Mouse (Mus musculus) erythroblast, adult 5-6 weeks (primary cell): ENCODE results near the gene Rcbtb2. TPM values are rescaled to one million over a fixed set of nuclear protein-coding genes. Genes with fewer than 3 reads are reported as not detected.

Experiments used
- ATAC-seq: replicated peaks from 2 replicates; pipeline ENCODE4 v1.8.0; 2016; ENCODE audit warnings: moderate number of reproducible peaks, mild to moderate bottlenecking, moderate TSS enrichment, inconsistent platforms; ENCODE audit not compliant: poor library complexity, low FRiP score, severe bottlenecking
- total RNA-seq, 2 experiments: library from RNA; stranded (forward) in 1 of 2; stranded (reverse) in 1 of 2; fragments of 150-400 nt in 1 of 2; fragments of 200-764, 138-1000 nt in 1 of 2; gene quantifications; 2 replicates each; pipeline versions ENCODE4 v1.2.3 to v1.2.4; 2015 to 2017; ENCODE audit warnings: low replicate concordance in 2 of 2

Gene Rcbtb2
- total RNA-seq, 2 experiments from 2014 or later, result 8.8 to 12.4 TPM

DNA sequence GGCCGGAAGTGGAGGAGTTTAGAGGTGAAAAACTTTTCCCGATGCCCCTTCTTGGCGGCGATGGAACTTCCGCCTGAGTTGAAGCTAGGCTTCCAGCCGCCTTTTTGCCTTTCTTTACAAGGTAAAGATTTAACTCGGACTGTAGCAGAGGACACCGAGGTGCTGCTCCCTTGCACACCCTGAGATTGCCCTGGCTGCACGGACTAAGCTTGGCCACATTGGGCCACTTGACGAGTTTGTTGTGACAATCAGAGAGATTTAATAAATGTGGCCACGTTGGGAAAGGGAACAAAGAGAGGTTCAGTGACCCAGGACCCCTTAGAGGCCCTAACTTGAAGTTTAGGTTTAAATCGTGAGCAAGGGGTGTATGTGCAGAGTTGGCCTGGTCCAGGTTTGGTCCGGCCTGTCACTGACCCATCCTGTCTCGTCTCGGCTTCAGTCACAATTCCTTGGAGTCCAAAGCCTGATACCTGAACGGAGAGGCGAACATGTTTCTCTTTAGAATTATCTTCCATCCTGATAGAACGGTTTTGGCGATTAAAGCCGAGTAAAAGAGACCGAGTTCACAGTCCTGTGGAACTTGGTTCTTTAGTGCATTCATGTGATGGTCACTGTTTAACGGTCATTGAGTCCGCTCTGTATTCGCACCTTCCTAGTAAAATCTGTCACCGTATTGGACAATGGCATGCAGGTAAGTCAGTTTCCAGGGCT lies 21.0 kb downstream of the Rcbtb2 start:
- ATAC-seq, result no peak

GRCm38 (mm10) chr14:73145531-73145930 lies 22.7 kb downstream of the Rcbtb2 start:
- no peak for ATAC-seq

DNA sequence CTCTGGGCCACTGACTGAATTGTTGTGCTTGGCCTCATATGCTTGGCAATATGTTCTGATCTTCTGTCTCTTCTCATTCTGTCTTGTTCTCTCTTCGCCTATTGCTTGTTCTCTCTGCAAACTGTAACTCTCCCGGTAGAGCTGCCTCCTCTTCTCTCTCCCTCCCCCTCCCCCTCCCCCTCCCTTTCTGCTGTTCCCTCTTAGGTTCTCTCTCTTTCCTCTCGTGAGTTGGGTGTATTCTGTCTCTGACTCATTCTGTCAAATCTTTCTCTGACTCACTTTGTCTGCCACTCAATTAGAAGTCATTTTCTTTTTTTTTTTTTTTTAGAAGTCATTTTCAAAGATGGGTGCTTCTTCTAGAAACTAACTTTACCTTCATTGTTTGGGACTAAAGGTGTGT lies 23.9 kb downstream of the Rcbtb2 start:
- ATAC-seq, result no peak

GRCm38 (mm10) chr14:73148125-73148524 lies 25.3 kb downstream of the Rcbtb2 start:
- ATAC-seq, result no peak

DNA sequence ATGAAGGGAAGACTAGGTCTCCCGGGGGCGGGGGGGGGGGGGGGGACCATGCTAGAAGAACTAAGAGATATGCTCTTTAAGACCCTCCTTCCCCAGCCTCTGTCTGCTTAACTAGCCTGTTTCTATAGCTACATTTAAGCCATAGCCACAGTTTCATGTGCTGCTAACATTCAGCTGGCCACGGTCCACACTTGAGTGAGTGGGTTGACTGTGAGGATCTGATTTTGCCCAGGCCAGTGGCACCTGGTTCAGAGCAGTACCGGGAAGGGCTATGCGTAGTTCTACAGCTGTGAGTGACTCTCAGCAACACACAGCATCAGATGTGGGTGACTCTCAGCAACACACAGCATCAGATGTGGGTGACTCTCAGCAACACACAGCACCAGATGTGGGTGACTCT lies 38.5 kb downstream of the Rcbtb2 start:
- ATAC-seq, result no peak

DNA sequence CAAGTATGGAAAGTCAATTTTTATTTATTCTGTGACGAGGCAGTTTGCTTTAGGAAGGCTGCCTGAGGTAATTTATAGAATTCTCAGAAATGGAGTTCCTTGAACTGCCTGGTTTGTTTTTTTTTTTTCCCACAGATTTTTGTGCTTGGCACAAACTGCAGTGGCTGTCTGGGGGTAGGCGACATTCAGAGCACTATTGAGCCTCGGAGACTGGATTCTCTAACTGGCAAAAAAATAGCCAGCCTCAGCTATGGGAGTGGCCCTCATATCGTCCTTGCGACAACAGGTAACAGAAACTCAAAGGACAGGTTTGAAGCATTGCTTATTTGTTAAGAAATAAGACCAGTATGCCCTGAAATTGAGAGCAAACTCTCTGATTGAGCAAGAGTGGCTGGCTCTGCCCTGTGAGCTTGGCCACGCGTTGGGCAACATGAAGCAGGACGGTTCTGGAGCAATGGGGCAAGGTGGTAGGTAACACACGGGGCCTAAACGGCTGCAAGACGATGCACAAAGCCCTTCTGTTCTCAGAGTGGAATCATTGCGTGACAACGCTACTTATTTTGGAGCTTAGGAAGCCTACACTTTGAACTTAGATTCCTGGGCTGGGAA lies 39.5 kb downstream of the Rcbtb2 start:
- ATAC-seq, result no peak

- no peak for ATAC-seq
Measured at GRCm38 (mm10) chr14:73163363-73163998, 40.6 kb downstream of the Rcbtb2 start.

- no peak for ATAC-seq
Measured at GRCm38 (mm10) chr14:73165136-73165535, 42.3 kb downstream of the Rcbtb2 start.

GRCm38 (mm10) chr14:73168605-73169004 lies 45.8 kb downstream of the Rcbtb2 start:
- no peak for ATAC-seq

DNA sequence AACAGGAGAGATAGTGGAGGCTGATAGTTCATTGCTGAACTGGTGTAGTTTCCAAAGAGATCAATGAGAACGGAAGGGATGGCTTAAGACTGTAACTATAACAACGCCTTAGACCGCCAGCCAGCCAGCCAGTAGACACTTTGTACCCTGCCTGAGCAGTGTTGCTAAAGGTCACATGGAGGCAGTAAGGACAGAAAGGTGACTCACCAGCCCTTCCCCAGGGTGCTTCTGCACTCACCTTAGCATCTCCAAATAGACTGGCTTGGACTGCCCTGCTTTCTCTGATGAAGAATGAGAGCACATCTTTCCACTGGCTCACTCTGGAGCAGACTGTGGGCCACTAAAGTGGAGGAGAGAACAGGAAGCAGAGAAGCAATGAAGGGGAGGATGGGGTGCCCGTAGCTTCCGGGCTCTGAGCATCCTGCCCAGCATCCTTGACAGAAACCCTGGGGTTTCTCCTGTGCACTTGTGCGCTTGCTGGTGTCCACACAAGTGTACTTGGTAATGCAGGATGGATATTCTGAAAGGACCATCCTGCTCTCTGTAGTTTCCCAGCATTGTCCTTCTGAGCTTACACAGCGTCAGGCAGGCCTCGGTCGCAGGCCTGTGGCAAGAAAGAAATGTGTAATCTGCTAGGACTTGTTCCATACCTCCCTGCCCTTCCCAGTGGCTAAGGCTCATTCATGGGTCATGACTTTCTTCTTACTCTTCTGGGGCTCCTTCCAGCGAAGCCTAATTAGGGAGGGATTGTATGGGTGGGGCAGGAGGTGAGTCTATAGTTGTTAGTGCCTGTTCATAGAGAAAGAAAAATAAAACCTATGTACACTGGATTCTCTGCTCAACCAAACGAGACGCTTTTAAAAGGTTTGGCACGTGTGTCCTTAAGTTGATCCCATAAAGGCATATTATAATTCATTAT lies 47.3 kb downstream of the Rcbtb2 start:
- ATAC-seq, result no peak

DNA sequence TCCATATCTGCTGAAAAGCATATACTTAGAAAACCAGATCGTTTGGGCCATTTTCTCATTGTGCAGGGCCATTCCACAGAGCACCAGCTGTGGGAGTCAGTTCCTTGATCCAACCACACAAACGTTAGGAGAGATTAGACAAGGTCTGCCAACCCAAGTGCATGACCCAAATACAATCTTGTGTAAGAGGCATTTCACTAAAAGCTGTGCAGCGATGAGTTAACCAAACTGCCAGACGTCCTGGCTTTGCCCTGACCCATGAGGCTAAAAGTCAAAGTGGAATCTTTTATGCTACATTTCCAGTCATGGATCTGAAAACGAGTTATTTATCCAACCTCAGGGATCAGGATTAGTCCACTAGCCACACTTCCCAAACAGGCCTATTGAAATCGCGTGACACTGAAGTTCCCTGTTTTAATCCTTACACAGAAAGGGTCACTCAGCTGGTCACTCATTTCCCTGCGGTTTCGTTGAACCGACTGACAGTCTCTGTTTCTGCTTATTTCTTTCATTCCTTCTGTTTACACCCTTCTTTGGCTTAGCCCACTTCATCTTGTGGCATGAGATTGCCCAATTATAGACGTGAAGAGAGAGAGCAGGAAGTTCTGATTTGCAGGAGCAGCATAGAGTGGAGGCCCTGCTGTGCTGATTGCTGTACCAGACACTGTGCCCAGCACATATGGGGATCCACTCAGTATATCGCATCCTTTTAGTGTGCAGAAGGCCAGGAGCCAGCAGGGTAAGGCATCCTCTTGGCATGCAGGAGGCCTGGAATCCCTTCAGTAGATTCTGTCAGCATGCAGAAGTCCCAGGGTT lies 49.6 kb downstream of the Rcbtb2 start:
- ATAC-seq, result no peak

GRCm38 (mm10) chr14:73173662-73174061 lies 50.8 kb downstream of the Rcbtb2 start:
- no peak for ATAC-seq

DNA sequence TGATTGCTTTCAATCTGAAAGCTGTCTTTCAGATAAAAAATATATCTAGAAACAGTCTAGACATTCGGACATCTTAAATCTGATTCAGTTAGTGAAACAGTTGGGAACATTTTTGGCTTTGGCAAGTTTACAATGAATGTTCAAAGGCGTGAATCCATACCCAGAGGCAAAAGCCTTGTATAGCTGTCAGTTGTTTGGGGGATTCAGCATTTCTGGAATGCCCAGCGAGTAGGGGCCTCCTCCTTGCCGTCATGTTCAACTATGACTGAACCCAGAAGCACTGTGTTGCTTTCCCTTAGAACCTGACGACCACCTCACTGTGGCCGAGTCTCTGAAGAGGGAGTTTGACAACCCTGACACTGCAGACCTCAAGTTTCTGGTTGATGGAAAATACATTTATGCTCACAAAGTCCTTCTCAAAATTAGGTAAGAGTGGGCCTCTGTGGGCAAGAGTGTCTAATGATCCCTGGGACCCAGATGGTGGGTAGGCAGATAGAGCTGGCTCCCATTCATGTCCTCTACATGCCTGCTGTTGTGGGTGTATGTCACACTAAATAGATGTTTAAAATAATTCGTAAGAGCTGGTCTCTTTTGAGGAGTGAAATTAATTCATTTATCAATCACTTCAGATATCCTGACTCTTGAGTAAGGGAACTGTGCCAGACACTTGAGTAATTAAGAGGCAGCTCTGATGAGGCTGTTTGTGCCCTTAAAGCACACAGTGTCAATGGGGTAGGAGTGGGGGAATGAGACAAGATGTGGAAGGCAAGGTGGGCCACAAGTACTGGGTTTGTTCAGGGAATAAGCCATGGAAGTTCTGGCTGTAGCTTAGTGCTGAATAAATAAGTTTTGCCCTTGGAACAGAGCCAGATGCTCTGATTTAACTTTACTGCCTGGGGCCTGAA lies 51.5 kb downstream of the Rcbtb2 start:
- ATAC-seq, result no peak

DNA sequence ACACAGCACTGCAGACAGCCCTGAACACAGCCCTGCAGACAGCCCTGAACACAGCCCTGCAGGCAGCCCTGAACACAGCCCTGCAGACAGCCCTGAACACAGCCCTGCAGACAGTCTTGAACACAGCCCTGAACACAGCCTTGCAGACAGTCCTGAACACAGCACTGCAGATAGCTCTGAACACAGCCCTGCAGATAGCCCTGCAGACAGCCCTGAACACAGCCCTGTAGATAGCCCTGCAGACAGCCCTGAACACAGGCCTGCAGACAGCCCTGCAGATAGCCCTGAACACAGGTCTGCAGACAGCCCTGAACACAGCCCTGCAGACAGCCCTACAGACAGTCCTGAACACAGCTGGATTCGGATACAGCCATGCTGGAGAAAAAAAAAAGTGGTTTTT lies 52.2 kb downstream of the Rcbtb2 start:
- ATAC-seq, result no peak

- ATAC-seq, result no peak
Measured at GRCm38 (mm10) chr14:73175814-73176213, 53.0 kb downstream of the Rcbtb2 start.

- ATAC-seq, result 0 out of 2 replicates have a peak, but pooled peaks have one; percentile 41
Measured at GRCm38 (mm10) chr14:73176266-73176665, 53.4 kb downstream of the Rcbtb2 start.

GRCm38 (mm10) chr14:73177961-73178360 lies 55.1 kb downstream of the Rcbtb2 start:
- ATAC-seq, result no peak

DNA sequence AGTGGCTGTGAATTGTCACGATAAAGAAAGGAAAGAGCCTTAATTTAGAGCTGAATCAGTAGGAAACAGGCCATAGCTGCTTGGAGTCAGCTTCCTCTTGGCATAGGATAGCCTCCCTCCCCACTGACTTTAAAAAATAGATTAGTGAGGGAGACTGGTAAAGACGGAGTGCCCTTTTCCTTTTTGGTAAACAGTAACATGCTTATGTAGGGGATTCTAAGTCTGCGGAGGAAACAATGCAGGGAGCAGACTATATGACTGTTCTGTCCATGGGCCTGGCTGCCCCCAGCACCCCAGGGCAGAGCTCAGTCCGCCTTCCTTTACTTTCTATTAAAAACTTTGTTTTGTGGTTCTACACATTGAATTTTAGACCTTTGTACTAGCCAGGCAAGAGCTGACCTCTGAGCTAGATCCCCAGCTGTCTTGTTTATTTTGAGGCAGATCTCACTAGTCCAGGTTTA lies 56.4 kb downstream of the Rcbtb2 start:
- no peak for ATAC-seq
